Mouse (Mus musculus): ENCODE measurements around the gene Peg12.

The Peg12 gene

GRCm38 (mm10) chr7:62463878-62464755, at the start of gene Peg12:
Gene Peg12 (minus strand): TSS chr7:62464510.
- DNase-seq = peak; percentile 74

GRCm38 (mm10) chr7:62486139-62486538, 21.8 kb upstream of the Peg12 start:
- DNase-seq = no peak

GRCm38 (mm10) chr7:62463007-62463877, 1.1 kb downstream of the Peg12 start:
- peak; percentile 10 for DNase-seq

GRCm38 (mm10) chr7:62462229-62463006, 1.9 kb downstream of the Peg12 start:
- peak; percentile 41 for DNase-seq

- no peak for DNase-seq
These were observed 12.0 kb downstream of the Peg12 start for GRCm38 (mm10) chr7:62452353-62452752.

GRCm38 (mm10) chr7:62445431-62446165, 18.7 kb downstream of the Peg12 start:
- no peak for DNase-seq

GRCm38 (mm10) chr7:62436394-62436793, 27.9 kb downstream of the Peg12 start:
- no peak for DNase-seq

- DNase-seq = no peak
These were observed 31.1 kb downstream of the Peg12 start for GRCm38 (mm10) chr7:62433243-62433642.

- peak; percentile 37 for DNase-seq
These were observed 36.0 kb downstream of the Peg12 start for GRCm38 (mm10) chr7:62428337-62428736.

GRCm38 (mm10) chr7:62423210-62423609, 41.1 kb downstream of the Peg12 start:
- DNase-seq = no peak

- DNase-seq = no peak
These were observed 43.7 kb downstream of the Peg12 start for GRCm38 (mm10) chr7:62420566-62420965.

- peak; percentile 87 for DNase-seq
These were observed 44.6 kb downstream of the Peg12 start, which contains the start of gene Mkrn3 for GRCm38 (mm10) chr7:62419493-62420360. Gene Mkrn3 (minus strand): TSS chr7:62420139.

GRCm38 (mm10) chr7:62419105-62419492, 45.2 kb downstream of the Peg12 start:
- DNase-seq = no peak

- DNase-seq = no peak
These were observed 46.0 kb downstream of the Peg12 start for GRCm38 (mm10) chr7:62418346-62418745.

- DNase-seq = no peak
These were observed 48.1 kb downstream of the Peg12 start for GRCm38 (mm10) chr7:62416173-62416572.

- no peak for DNase-seq
These were observed 49.1 kb downstream of the Peg12 start for GRCm38 (mm10) chr7:62415222-62415621.
